In genomic region chr11:103645731-103646130, GRCm38 (mm10) we compare ENCODE assay signal across 22 mouse cellular contexts. TPM values are rescaled to one million over a fixed set of nuclear protein-coding genes. Genes with fewer than 3 reads are reported as not detected.
A peak's percentile ranks its signal among the peaks of the same experiment; 100 is the strongest.
DNase-seq lines count a peak whose midpoint lies in the region; ATAC-seq and TF ChIP-seq lines count a peak whose summit lies in the region.
"Had no signal": no experiment of that assay in that cellular context is flagged by ENCODE, and none has a peak within 500 bp of the region (broad histone marks: within the 10 kb centered on the region; RNA-seq: fewer than 3 reads in every experiment).

No protein-coding gene starts in this region.

- intact Hi-C loops in gastrocnemius, adult 2 months (cut with DNase I), result no loop called here
- intact Hi-C loops in gastrocnemius, postnatal 14 days (cut with DNase I; ENCODE audit: low total_unique reads), result loop anchor here (10.0 kb wide), 1 partner anchor 269 kb away; no protein-coding TSS in a partner anchor

- peaks cover 38% of the 10 kb centered on the region for H3K27me3 ChIP-seq in liver, postnatal 0 days (ENCODE audit: insufficient read depth, low read length)
- H3K27me3 ChIP-seq in liver, embryonic 11.5 days (replicated peaks; ENCODE audit: control insufficient read depth, insufficient read depth, low read length), result peaks cover 44% of the 10 kb centered on the region
- H3K27me3 ChIP-seq in forebrain, embryonic 13.5 days, result peaks cover 68% of the 10 kb centered on the region

- H3K4me3 ChIP-seq in gastrocnemius, adult 2 months, result no peak overlapping the region
- H3K4me3 ChIP-seq in liver, postnatal 0 days (ENCODE audit: low read depth, low read length), result no peak overlapping the region
- no peak overlapping the region for H3K4me3 ChIP-seq in liver, embryonic 11.5 days (ENCODE audit: low read depth, low read length)
- no peak overlapping the region for H3K4me3 ChIP-seq in forebrain, embryonic 13.5 days
- H3K4me3 ChIP-seq: embryonic facial prominence, embryonic 10.5 days; erythroblast, embryonic 14.5 days had no signal

- TF ChIP-seq CTCF in gastrocnemius, adult 2 months (IDR thresholded peaks at IDR 0.05), result no peak
- no peak for TF ChIP-seq CTCF in liver, postnatal 0 days (IDR thresholded peaks at IDR 0.05; ENCODE audit: low read depth)

- no peak for TF ChIP-seq EP300 in liver, postnatal 0 days (IDR thresholded peaks at IDR 0.05; ENCODE audit: low read depth)

- H3K27ac ChIP-seq in gastrocnemius, adult 2 months, result no peak overlapping the region
- H3K27ac ChIP-seq in liver, postnatal 0 days (ENCODE audit: low read depth), result no peak overlapping the region
- H3K27ac ChIP-seq in liver, embryonic 11.5 days (ENCODE audit: low read depth, low read length), result no peak overlapping the region
- no peak overlapping the region for H3K27ac ChIP-seq in forebrain, embryonic 13.5 days
- H3K27ac ChIP-seq: embryonic facial prominence, embryonic 10.5 days; hindbrain, postnatal 0 days had no signal

- WGBS in liver, postnatal 0 days (ENCODE audit: insufficient replicate concordance), result 46% methylated on average over 8 of the region's 8 CpGs
- 68% methylated on average over 8 of the region's 8 CpGs for WGBS in liver, embryonic 11.5 days
- WGBS in forebrain, embryonic 13.5 days, result 89% methylated on average over 8 of the region's 8 CpGs

- no peaks in the 10 kb centered on the region for H3K4me1 ChIP-seq in liver, postnatal 0 days (ENCODE audit: insufficient read depth)
- H3K4me1 ChIP-seq in liver, embryonic 11.5 days (replicated peaks; ENCODE audit: control insufficient read depth, insufficient read depth, low read length), result peaks cover 3% of the 10 kb centered on the region
- H3K4me1 ChIP-seq in forebrain, embryonic 13.5 days, result peaks cover 14% of the 10 kb centered on the region

- H3K9ac ChIP-seq in liver, postnatal 0 days (replicated peaks), result no peak overlapping the region
- H3K9ac ChIP-seq in liver, embryonic 11.5 days (ENCODE audit: low read depth, low read length), result no peak overlapping the region
- H3K9ac ChIP-seq in forebrain, embryonic 13.5 days, result no peak overlapping the region

- H3K4me2 ChIP-seq in liver, postnatal 0 days (ENCODE audit: low read depth, low read length), result no peak overlapping the region
- H3K4me2 ChIP-seq in liver, embryonic 11.5 days, result no peak overlapping the region
- no peak overlapping the region for H3K4me2 ChIP-seq in forebrain, embryonic 13.5 days

- no peaks in the 10 kb centered on the region for H3K9me3 ChIP-seq in liver, postnatal 0 days (ENCODE audit: low read length)
- no peaks in the 10 kb centered on the region for H3K9me3 ChIP-seq in liver, embryonic 11.5 days (ENCODE audit: control insufficient read depth, low read length)
- no peaks in the 10 kb centered on the region for H3K9me3 ChIP-seq in forebrain, embryonic 13.5 days (replicated peaks)
- H3K9me3 ChIP-seq: embryonic facial prominence, embryonic 10.5 days had no signal

- no peak for ATAC-seq in liver, postnatal 0 days
- ATAC-seq in liver, embryonic 11.5 days (replicated peaks; ENCODE audit: low FRiP score), result no peak
- no peak for ATAC-seq in forebrain, embryonic 13.5 days
- ATAC-seq: CD4-positive, CD25-positive, alpha-beta regulatory T cell, adult 4 months; hindbrain, postnatal 0 days had no signal

- DNase-seq in gastrocnemius, adult 2 months, result peak; percentile 38
- no peak for DNase-seq in gastrocnemius, postnatal 14 days
- DNase-seq in liver, postnatal 0 days, result peak; percentile 4
- no peak for DNase-seq in liver, embryonic 11.5 days (ENCODE audit: low spot score)
- DNase-seq in MN1 (ENCODE audit: low spot score), result peak; percentile 59
- DNase-seq in cerebellum, postnatal 25 days, result peak; percentile 41 to 58
- DNase-seq: adrenal gland, postnatal 14 days; heart, postnatal 10 days; kidney, adult 8-10 months; lung, postnatal 4 days; midbrain, embryonic 14.5 days had no signal

- no peaks in the 10 kb centered on the region for H3K36me3 ChIP-seq in liver, postnatal 0 days (replicated peaks; ENCODE audit: insufficient read depth, low read length)
- no peaks in the 10 kb centered on the region for H3K36me3 ChIP-seq in liver, embryonic 11.5 days (ENCODE audit: control insufficient read depth, insufficient read depth, low read length)
- H3K36me3 ChIP-seq in forebrain, embryonic 13.5 days (ENCODE audit: poor library complexity, severe bottlenecking), result no peaks in the 10 kb centered on the region
- H3K36me3 ChIP-seq: embryonic facial prominence, embryonic 10.5 days had no signal

RNA-seq across cellular contexts. Expression of gene Rprml, which starts 3.6 kb away (rescaled TPM):
- total RNA-seq in gastrocnemius, adult 2 months (2021), result not detected
- total RNA-seq in gastrocnemius, postnatal 14 days (2021), result not detected
- polyA plus RNA-seq in liver, postnatal 0 days (2015; fragmentation: Nextera tagmentation; extraction: Ambion mirVana), result not detected in 2 replicates
- not detected in 2 replicates for polyA plus RNA-seq in liver, embryonic 11.5 days (2014; fragmentation: Nextera tagmentation; extraction: Ambion mirVana)
- polyA plus RNA-seq in forebrain, embryonic 13.5 days (2015; fragmentation: Nextera tagmentation; extraction: Ambion mirVana), result 1.6 and 2.7 TPM in 2 replicates
- total RNA-seq: adrenal gland, postnatal 14 days; heart, postnatal 10 days; liver, adult 2 months had no signal
- polyA plus RNA-seq: CD4-positive, CD25-positive, alpha-beta regulatory T cell, adult 4 months; erythroblast, embryonic 14.5 days; liver, adult 2 months had no signal

RNA-seq across cellular contexts. Expression of gene Lyzl6, which starts 7.0 kb away (rescaled TPM):
- total RNA-seq in gastrocnemius, adult 2 months (2021), result not detected
- total RNA-seq in gastrocnemius, postnatal 14 days (2021), result not detected
- polyA plus RNA-seq in liver, postnatal 0 days (2015; fragmentation: Nextera tagmentation; extraction: Ambion mirVana), result not detected in 2 replicates
- not detected in 2 replicates for polyA plus RNA-seq in liver, embryonic 11.5 days (2014; fragmentation: Nextera tagmentation; extraction: Ambion mirVana)
- not detected in 2 replicates for polyA plus RNA-seq in forebrain, embryonic 13.5 days (2015; fragmentation: Nextera tagmentation; extraction: Ambion mirVana)
- total RNA-seq: adrenal gland, postnatal 14 days; gastrocnemius, postnatal 4 days; heart, postnatal 10 days; hindbrain, postnatal 0 days; layer of hippocampus, postnatal 25 days; left cerebral cortex, postnatal 25 days; liver, adult 2 months had no signal
- polyA plus RNA-seq: CD4-positive, CD25-positive, alpha-beta regulatory T cell, adult 4 months; embryonic facial prominence, embryonic 10.5 days; erythroblast, embryonic 14.5 days; hindbrain, postnatal 0 days; large intestine, adult 2 months; liver, adult 2 months; midbrain, embryonic 14.5 days; urinary bladder, adult 2 months had no signal

RNA-seq across cellular contexts. Expression of gene Gm884, which starts 24.8 kb away (rescaled TPM):
- not detected for total RNA-seq in gastrocnemius, adult 2 months (2021)
- not detected for total RNA-seq in gastrocnemius, postnatal 14 days (2021)
- not detected in 2 replicates for polyA plus RNA-seq in liver, postnatal 0 days (2015; fragmentation: Nextera tagmentation; extraction: Ambion mirVana)
- not detected in 2 replicates for polyA plus RNA-seq in liver, embryonic 11.5 days (2014; fragmentation: Nextera tagmentation; extraction: Ambion mirVana)
- polyA plus RNA-seq in forebrain, embryonic 13.5 days (2015; fragmentation: Nextera tagmentation; extraction: Ambion mirVana), result not detected in 2 replicates
- total RNA-seq: adrenal gland, postnatal 14 days; gastrocnemius, postnatal 4 days; heart, postnatal 10 days; hindbrain, postnatal 0 days; layer of hippocampus, postnatal 25 days; left cerebral cortex, postnatal 25 days; liver, adult 2 months had no signal
- polyA plus RNA-seq: CD4-positive, CD25-positive, alpha-beta regulatory T cell, adult 4 months; embryonic facial prominence, embryonic 10.5 days; erythroblast, embryonic 14.5 days; large intestine, adult 2 months; liver, adult 2 months; midbrain, embryonic 14.5 days; urinary bladder, adult 2 months had no signal

RNA-seq across cellular contexts. Expression of gene Gosr2, which starts 52.0 kb away (rescaled TPM):
- 10 to 100 TPM; 38.3 to 40.1 TPM for total RNA-seq in gastrocnemius, adult 2 months (2021)
- total RNA-seq in gastrocnemius, postnatal 14 days (2021), result 10 to 100 TPM; 40.0 to 43.5 TPM
- 39.3 and 43.1 TPM in 2 replicates for polyA plus RNA-seq in liver, postnatal 0 days (2015; fragmentation: Nextera tagmentation; extraction: Ambion mirVana)
- 65.9 and 78.1 TPM in 2 replicates for polyA plus RNA-seq in liver, embryonic 11.5 days (2014; fragmentation: Nextera tagmentation; extraction: Ambion mirVana)
- polyA plus RNA-seq in forebrain, embryonic 13.5 days (2015; fragmentation: Nextera tagmentation; extraction: Ambion mirVana), result 90.9 and 99.5 TPM in 2 replicates

Comparison
In these comparisons a context has a peak if more than half of its experiments do, and no peak if none do; other contexts are left out.
1. DNase-seq: peak in gastrocnemius, adult 2 months (single experiment), liver, postnatal 0 days (single experiment), MN1 (single experiment) and cerebellum, postnatal 25 days (2 of 2); none in gastrocnemius, postnatal 14 days (single experiment) and liver, embryonic 11.5 days (single experiment).